Mouse (Mus musculus) naive thymus-derived CD4-positive, alpha-beta T cell, adult 2 months (primary cell): Measurements from ENCODE around the gene Lrtm2.
"Not testable (repeated sequence)": the region's sequence is repeated elsewhere in the genome, so short reads cannot be mapped to it uniquely, and the experiment has no call there.

Experiments
- DNase-seq: peaks from one replicate; pipeline ENCODE4 v3.0.0-alpha.2; 2011; ENCODE audit warnings: low read depth

The Lrtm2 gene

DNA sequence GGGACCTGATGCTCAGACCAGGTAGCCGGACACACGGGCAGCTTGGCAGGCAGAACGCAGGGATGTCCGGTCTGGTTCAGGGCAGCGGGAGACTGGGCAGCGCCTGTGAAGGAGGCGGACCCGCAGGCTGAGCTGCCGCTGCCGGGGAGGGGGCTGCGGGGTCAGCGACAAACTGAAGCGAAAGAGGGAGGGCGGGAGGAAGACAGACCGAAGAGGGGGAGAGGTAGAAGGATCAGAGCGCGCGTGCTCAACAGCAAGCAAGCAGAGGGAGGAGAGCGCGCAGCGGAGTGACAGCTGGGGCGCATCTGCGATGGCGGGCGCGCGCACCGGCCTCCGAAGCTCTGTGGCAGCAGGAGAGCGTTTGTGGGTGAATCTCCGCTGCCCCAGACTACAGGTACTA, at the start of gene Lrtm2:
Lrtm2 (minus strand) TSS at position 261 of the 400 bp plus-strand sequence.
- DNase-seq: no peak

DNA sequence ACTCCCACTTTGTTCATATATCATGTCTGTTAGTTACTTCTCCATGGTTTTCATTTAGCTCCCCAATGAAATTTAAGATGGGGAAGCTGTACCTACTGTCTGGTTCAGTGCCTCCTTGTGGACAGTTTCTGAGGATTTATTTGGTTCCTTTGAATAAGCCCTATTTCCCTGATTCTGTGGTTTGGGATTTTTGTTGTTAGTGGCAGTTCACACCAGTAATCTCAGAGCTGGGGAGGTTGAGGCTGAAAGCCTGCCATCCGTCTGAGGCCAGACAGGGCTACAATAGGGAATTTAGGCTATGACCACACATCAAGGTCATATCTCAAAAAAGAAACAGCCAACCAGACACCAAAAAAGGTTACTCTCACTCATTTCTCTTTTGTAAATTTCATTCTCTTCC, 48.1 kb upstream of the Lrtm2 start:
- DNase-seq: no peak

DNA sequence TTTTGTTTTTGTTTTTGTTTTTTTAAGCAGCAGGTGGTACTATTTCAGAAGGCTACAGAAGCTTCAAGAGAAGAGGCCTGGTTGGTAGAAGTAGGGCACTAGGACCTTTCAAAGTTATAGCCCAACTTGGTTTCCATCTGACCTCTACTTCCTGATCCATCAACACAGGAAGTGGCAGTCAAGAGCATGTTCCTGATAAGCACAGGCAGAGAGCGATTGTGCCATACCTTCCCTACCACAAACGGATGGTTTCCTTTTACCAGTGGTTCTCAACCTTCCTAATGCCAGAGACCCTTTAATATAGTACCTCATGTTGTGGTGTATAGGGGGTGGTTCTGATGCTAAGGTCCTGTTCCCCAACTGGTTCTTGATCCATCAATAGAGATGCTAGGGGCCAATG, 47.0 kb upstream of the Lrtm2 start:
- peak; percentile 57 for DNase-seq

DNA sequence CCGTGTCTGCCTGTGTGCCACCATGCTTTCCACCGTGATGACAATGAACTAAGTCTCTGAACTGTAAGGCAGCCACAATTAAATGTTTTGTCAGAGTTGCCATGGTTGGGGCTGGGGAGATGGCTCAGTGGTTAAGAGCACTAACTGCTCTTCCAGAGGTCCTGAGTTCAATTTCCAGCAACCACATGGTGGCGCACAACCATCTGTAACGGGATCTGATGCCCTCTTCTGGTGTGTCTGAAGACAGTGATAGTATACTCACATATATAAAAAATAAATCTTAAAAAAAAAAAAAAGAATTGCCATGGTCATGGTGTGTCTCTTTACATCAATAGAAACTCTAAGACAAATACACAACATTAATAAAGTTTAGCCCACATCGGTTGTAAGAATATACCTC, 44.5 kb upstream of the Lrtm2 start:
- DNase-seq: no peak

DNA sequence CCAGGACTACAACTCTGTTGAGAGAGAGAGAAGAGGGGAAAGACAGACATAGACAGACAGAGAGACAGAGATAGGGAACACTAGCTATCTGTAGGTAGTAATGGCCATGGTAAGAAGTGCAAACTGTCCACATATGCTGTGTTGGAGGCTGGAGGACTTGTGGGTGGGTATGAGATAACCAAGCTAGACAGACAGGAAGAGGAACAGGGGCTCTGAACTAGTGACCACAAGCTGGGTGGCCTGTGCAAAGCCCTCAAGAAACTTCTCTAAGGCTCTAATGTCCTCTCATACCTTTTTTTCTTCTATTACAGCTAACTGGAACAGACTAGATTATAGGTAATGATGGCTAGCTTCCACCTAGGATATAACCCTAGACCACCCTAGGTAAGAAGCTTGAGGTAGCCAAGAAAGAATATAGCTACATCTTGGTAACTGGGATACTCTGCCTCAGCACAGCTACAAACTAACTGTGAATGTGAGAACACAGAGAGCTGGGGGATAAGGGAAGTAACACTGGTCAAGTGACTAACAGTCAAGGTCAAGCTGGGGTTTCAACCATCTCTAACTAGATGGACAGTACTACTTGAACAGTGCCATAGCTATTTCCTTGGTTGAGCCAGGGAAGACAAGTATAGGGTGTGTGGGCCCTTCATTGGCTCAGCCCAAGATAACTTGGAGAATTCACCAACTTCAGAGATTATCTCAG, 42.6 kb upstream of the Lrtm2 start:
- no peak for DNase-seq

DNA sequence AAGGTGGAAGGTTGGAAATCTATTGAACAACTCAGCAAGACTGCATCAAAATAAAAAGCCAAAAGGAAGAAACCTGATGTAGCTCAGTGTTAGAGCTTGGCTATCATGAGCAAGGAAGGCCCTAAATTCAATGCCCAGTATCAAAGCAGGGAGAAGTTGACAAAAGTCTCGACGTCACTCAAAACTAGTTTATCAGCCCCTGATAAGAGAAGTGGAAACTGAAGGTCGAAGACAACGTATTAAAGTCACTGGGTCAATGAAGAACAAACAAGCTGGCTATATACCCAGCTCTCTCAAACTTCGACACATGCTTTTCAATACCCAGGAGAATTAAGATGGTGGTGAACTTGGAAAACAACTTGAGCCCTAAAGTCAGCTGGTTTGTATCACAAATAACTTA, 41.7 kb upstream of the Lrtm2 start:
- no peak for DNase-seq

DNA sequence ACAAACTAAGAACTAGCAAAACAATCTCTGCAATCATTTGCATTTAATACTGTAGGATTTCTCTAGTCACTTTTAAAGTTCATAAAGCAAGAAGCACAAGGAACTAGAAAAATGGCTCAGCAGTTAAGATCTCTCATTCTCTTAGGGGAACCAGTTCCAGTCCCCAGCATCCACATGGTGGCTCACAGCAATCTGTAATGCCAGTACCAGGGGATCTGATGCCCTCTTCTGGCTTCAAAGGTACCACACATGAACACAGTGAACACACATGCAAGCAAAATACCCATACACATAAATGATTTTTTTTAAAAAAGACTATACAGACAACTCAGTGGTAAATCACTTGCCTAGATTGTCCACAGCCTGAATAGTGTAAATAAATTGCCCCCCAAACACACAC, 41.1 kb upstream of the Lrtm2 start:
- no peak for DNase-seq

DNA sequence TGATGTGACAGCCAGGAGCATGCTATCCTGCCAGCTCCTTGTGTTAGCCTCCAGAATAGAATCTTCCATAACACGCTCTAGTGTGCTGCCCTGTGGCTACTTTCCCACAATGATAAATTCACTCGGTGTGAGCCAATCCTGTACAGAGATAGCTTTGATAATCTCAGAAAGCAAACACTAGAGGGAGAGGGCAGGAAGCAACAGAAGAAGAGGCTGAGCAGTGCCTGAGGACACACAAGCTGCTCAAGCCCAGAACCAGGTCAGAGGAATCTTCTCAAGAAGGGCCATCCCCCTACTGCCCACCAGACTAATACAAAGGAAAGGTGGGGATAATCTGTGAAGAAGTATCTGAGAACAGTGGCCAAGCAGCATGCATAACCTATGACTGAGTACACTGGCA, 36.8 kb upstream of the Lrtm2 start:
- DNase-seq: no peak

DNA sequence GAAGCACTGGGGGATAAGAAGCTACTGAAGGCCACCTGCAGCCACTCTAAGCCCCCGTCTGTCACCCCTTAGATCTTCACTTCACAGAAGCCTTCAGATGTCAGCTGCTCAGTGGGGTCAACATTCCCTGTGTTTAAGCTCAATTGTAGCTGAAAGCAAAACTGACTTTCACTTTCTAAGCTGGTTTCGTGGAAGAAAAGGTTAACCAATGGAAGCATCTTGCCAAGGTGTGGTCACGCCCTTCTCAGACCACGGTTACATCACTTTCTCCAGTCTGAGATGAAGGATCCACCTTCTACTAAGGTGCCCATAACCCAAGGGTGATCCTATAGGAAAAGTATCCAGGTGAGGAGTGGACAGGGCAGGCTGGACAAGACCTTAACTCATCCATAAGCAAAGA, 36.2 kb upstream of the Lrtm2 start:
- DNase-seq: not testable (repeated sequence)

DNA sequence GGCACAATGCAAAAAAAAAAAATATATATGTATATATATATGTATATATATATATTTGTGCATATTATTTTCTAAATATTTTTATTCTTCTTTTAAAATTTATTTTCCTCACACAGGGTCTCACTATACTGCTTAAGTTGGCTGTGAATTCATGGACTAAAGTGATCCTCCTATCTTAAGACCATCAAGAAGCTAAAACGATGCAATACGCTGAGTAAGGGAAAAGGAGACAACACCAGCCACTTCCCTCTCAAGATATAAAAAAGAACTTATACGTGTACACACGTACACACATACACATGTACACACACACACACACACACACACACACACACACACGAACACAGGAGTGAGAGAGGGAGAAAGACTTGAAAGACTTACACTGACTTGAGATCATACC, 33.0 kb upstream of the Lrtm2 start:
- DNase-seq: no peak

DNA sequence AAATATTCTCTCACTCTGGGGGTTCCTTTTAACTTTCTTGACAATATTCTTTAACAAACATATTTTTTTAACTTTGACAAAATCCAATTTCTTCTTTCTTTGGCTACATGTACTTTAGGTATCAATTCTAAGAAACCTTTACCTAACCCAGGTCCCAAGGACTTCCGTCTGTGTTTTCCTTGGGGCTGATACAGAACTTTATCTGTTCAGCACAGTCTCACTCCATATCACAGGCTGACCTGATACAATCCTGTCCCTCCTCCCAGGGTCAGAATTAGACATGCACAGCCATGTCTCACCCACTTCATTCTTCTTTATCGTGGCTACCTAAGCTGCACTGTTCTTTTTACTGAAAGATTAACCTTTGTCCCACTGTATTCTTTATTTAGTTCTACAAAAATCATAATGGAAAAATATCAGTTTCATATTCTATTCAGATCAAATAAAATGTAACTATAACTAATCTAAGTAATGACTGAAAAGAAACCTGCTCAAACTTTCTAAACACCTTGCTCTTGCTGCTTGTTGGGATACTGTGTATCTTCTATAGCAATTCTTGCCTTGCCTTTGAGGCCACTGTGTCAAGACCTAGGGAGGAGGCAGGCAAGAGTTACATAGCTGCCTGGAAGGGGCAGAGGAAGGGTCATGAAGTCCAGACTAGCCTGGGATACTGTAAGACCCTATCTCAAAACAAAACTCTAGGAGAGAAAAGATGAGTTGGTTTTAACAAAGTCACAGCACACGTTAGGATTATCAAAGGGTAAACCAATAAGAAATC, 30.5 kb upstream of the Lrtm2 start:
- no peak for DNase-seq

DNA sequence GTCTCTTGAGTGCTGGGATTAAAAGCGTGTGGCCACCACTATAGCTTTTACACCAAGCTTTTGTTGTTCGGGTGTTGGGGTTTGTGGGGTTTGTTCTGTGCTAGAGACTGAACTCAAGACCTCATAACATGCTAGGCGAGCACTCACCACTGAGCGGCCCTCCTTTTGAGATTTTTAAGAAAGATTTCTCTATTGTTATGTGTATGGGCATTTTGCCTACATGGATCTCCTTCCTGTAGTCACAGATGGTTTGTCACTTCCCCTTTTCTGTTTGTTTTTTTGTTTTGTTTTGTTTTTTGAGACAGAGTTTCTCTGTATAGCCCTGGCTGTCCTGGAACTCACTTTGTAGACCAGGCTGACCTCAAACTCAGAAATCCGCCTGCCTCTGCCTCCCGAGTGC, 29.7 kb upstream of the Lrtm2 start:
- DNase-seq: not testable (repeated sequence)

DNA sequence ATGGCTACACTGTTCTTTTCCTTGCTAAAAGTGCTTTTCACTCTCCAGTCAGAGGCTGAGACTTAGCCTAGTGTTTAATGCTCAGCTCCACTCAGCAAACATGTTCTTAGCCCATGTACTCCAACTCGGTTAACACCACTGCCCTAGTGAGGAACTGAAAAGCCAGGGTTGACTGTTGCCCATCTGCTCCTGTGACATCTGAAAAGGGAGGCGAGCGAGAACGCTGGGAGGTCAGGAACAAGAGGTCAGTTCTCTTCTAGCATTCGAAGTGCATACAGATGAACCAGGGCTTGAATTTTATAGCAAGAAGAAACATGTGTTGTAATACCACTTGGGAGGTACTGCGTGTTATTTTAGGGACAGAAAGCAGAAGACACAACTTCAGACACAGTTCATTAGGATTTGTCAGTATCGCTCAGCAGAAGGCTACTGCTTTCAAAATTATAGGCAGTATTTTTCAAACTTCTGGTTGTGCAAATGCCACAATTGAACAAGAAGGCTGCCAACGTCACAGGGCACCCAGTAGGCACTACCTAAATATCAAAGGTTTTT, 27.5 kb upstream of the Lrtm2 start:
- no peak for DNase-seq

DNA sequence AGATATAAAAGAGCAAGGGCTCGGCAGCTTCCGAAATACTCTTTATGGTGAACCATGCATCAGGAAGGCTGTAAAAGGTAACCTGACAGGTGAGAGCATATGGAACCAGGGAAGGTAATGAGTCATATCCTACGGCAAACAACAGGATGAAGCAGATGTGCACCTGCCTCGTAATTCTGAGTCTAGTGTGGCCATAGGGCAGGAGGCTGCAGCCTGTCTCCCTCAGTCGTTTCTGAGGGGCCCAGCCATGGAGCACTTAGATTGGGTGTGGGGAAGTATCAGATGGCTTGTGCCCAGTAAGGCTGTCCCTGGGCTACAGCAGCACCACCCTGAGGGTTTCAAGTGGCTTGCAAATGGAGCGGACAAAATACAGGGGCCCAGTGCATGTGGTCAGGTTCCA, 21.9 kb upstream of the Lrtm2 start:
- no peak for DNase-seq

DNA sequence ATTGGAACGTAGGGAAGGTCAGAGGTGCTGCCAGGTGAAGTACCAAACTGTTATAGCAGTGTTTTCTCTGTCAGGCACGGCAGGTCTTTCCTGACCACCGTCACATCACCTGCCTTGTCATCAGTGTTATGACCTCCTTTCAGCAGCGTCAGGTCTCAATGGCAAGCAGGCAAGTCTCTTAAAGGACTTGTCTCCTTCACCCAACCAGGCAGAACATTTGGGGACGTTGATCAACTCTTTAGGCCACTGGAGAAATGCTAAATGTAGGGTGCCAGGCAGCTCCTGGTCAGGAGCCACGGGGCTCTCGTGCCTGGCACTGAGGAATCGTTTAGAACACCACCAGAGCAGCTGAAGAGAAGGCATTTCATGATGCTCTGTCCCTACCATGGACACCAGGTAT, 21.1 kb upstream of the Lrtm2 start:
- DNase-seq: no peak

DNA sequence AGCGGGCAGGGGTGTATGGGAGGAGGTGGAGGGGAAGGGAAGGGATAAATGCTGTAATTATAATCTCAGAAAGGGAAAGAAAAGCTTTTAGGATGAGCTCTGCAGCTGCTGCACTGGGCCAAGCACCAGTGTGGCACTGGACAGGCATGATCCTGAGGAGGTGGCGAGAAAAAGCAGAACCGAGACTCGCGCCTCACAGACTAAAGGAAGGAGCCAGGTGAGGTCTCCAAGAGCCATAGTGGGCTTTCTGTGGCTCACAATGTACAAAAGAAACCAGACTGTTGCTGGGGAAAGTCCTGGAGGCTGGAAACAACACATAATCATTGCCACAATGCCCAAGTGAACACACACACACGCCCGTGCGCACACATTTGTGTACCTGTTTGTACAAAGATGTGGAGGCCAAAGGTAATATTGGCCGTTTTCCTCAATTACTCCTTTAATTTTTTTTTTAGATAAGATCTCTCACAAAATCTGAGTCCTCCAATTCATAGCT, 20.2 kb upstream of the Lrtm2 start:
- no peak for DNase-seq

DNA sequence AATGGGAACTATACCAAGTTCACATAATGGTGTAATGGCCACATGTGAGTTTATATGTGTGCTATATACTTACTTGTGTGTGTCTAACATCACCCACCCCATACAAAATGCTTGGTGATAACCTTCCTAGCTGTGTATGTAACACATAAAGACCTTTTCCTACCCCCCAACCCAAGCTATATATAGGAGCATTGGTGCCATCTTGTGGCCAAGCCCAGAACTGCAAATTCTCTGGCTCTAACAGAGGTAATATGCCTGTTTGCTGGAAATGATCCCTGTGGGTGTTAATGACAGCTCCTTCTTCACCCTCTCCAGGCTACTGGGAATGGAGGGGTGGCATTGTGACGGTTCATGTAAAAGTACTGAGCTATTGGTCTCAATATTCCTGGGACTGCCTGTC, 17.7 kb upstream of the Lrtm2 start:
- DNase-seq: peak; percentile 87

DNA sequence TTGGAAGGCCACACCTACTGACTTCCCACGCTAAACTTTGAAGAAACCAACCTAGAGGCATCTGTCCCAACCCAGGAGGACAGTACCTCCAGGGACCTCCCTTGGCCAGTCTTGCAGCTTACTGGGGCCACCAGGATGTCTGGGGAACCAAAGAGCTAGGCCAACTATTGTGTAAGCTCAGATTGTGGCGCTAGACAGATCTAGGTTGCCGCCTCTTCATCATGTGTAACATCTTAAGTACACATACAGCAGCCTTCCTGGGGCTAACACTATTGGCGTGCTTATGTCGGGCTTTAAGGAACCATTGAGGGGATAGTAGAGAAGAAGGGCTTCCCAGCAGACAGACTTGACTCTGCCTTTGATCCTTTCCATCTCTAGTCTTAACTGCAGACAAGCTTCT, 17.2 kb upstream of the Lrtm2 start:
- DNase-seq: no peak

DNA sequence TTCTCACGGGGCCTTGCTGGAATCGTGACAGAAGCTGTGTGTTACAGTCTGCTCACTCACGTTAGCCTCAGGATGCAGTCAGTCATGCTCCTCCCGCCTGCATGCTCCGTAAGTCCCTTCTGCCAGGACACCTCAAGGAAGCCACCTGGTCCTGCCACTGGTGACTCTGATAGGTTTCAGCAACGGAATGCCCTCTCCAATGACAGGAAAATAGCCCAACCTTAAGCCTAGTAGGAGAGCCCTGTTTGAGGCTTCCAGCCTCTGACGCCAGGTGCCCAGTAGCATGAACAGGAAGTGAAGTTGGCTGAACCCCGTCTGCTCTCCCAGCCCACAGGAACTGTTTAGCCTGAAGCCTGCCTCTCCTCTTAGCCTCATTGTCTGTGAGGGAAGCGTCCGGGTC, 15.7 kb upstream of the Lrtm2 start:
- DNase-seq: peak; percentile 35

DNA sequence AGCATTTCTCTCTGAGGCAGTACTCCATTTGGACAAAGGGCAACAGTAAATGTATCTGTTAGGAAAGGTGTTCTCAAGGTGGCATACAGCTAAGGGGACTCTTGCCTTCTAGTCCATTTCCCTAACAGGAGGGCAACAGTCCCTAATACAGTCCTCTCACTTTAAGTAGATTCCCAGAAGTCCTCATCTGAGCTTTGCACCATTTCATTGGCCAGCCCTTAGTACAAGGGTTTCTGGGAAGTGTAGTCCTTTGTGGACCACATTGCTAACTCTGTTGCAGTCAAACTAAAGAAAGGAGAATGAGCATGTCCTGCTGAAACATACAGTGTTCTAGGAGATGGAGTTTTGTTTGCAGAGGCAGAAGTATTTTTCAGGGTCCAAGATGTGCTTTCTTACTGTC, 10.8 kb upstream of the Lrtm2 start:
- no peak for DNase-seq

DNA sequence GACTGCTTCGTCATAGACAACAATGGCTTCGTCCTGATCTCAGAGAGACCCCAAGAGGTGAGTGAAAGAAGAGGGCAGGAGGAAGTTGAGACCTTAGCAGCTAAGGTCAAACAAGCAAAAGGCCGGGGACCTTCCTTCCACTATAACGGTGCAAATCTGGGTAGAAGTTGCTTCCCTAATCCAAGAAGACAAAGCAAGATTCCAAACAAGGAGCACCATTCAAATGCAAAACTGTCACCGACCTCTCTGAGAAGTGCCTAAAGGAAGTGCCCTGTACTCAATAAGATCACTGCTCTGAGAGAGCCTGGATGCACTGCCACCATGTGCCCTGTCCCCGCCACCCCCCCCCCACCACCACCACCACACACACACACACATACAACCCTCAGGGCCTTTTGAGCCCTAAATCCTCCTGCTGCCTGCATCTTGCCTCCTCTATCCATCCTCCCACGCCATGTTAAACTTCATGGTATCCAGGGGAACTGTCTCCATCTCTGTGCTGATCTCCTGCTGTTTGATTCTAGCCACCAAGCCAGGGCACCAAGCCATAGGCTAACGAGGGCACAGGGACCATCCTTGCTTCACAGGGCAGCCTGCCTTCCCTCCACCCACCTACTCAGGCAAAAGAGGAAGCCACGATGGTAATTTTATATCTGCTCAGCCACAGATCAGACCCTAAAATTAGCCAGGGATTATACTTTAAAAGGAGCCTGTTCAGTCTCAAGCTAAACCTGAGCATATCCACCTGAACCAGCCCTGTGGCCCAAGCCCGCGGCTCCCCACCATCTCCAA, 7.8 kb upstream of the Lrtm2 start:
- DNase-seq: no peak

DNA sequence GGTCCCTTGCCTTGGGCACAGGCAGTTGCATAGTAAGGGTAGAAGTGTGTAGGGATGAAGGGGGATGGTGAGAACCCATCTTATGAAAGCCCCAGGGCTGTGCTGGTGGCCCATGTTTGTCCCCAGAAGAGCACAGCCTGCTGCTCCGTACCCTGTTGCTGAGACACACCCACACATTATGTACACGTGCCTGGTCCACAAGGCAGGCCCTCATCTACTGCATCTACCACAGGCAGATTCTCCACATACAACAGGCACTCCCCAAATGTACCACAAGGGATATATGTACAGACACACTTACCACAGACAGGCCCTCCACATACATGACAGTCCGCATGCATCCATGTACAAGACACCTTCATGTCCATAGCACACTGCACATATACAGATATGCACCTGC, 6.7 kb upstream of the Lrtm2 start:
- peak; percentile 19 for DNase-seq

DNA sequence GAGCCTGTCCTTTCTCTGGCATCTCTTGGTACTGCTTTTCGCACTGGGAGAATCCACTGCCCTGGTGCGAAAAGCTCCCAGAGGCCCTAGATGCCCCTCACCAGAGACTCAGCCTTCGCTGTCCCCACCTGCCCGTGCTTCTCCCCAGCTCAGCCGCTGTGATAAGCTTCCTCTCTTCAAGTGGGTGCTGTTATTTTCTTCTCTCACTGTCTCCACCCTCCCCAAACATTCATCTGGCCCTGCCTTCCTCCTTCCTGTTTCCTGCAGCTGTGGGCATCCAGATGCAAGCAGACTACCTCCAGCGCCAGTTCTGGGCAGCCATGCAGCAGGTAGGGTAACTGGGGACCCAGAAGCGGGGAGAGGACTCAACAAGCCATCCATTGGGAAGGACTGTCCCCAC, 5.6 kb upstream of the Lrtm2 start:
- peak; percentile 75 for DNase-seq
